Mouse (Mus musculus) neutrophil, adult 83 days (primary cell): ENCODE measurements around the gene Zbtb42. TPM values are rescaled to one million over a fixed set of nuclear protein-coding genes. Genes with fewer than 3 reads are reported as not detected.

Experiments used
- total RNA-seq, 2 experiments: library from RNA; stranded (reverse); gene quantifications; one replicate each; pipeline ENCODE4 v1.2.4; 2023

Zbtb42 gene
- 10 to 100 TPM; 17.9 to 19.4 TPM for total RNA-seq

DNA sequence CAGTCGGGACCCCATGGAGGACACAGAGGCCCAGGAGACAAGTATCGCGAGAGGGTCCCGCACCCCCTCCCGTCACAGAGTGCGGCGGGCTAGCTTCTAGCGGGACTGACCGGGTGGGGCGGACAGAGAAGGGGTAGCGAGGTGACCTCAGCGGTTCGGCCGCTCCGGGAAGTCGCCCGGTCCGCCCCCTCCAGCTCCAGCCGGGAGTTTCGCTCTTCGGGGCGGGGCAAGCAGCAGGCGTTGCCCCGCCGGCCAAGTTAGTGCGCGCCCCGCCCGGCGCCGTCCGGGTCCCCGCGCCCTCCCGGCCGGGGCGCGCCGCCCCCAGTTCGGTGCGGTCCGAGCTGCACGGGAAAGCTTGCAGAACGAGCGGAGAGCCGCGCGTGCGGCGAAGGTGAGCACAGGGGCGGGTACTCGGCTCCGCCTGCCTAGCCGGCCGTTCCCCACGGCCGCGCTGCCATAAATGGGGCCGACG is at the start of gene Zbtb42:
Gene Zbtb42 (plus strand): TSS at position 274 of the 472 bp plus-strand sequence.

DNA sequence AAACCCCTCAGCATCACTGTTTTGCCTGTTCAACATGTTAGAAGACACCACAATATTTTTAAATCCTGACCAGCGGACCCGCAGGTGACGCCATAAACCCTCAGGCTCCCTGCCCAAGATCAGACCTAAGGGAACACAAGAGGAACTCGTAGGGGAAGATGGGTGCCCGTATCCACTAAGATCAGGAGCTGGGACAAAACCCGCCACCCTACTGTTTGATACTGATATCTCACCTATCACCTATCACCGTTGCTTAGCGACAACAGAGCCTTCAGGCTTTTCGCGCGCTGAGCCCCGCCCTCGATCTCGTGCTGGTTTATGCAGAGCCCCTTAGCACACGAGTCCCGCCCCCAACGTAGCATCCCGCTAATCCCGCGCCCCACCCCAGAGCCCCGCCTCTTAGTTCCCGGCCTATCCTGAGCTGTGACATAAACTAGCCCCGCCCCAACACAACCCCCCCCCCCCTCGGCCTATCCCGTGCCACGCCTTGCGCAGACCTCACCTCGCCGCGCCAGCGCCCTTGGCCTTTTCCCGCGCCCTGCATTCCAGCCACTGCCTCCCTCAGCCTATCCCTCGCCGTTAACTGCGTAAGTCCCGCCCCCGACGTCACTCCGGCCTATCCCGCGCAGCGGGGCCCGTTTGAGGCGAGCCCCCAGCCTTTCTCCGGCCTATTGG is 34.3 kb upstream of the Zbtb42 start, which contains the start of gene Siva1:
Gene Siva1 (plus strand): TSS at position 500 of the 675 bp plus-strand sequence.

DNA sequence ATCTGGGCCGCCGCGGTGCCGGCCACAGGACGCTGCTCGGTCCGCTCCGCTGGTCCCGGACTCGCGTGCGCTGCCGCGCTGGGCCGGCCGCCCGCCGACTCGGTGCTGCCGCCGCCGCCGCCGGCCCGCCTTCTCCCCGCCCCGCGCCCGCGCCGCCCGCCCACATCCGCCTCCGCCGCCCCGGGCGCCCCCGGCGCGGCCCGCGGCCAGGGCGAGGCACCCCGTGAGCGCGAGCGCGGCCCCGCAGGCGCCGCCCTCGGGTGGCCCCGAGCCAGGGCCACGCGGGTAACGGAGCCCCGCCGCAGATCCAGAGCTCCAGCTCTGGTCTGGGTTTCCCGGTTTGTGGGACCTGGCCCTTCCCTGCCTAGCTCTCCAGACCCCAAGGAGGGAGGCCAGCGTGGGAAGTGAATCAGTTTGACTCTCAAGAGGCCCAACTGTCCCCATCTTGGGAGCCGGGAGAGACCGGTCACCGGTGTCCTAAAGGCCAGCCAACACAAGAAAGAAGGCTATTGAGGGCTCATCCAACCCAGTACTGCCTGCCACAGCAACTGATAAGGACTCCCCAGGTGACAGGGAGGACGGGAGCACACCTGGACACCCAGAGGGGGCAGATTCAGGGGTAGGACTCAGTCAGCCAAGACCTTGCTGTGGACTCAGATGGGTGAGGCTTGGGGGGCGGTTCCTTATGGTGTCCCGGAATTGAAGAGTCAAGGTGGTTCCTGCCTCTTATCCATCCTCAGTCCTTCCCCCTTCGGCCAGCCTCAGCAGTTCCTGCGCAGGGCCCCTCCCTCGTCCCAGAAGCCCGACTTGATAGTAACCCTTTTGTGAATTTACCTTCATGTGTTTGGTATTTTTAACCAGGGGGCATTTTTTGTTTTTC is 4.3 kb upstream of the Zbtb42 start, which contains the start of gene Akt1:
Gene Akt1 (minus strand): TSS at position 753 of the 880 bp plus-strand sequence.

DNA sequence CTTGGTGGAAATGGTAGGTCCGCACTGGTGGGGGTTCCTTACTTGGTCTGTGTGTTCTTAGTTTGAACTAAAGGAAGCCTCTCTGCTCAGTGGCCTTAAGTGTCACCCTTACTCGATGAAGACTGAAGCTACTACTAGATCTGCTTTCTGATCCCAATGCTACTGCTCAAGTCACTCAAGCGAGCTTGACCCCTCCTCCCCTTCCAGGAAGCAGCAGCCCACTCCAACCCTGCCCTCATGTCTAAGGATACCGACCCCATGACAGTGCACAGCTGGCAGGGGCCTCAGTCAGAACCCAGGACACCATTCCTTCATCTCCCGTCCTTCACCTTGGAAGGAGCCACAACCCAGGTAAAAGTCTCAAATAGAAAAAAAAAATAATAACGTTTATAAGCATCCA is 41.6 kb downstream of the Zbtb42 start, which contains the start of gene Cep170b:
Gene Cep170b (plus strand): TSS at position 240 of the 400 bp plus-strand sequence.

Other genes starting within 250 kb of the Zbtb42 start
- gene A530016L24Rik, start 189.4 kb upstream of the Zbtb42 start, total RNA-seq, result not detected
- gene Tmem179, start 162.1 kb upstream of the Zbtb42 start, total RNA-seq, result not detected
- gene Inf2, start 90.0 kb upstream of the Zbtb42 start, total RNA-seq, result 10 to 100 TPM; 35.9 to 45.7 TPM
- 10 to 100 TPM; 69.9 to 88.9 TPM for gene Adssl1, start 58.8 kb upstream of the Zbtb42 start, total RNA-seq
- gene Siva1, start 34.1 kb upstream of the Zbtb42 start, total RNA-seq, result 10 to 100 TPM; 40.1 to 50.2 TPM
- gene Akt1, start 3.9 kb upstream of the Zbtb42 start, total RNA-seq, result 100 to 1,000 TPM; 161 to 182 TPM
- under 1 TPM; 0.24 to 0.62 TPM for gene Cep170b, start 41.6 kb downstream of the Zbtb42 start, total RNA-seq
- 100 to 1,000 TPM; 273 to 300 TPM for gene Pld4, start 81.8 kb downstream of the Zbtb42 start, total RNA-seq
- gene Ahnak2, start 123.8 kb downstream of the Zbtb42 start, total RNA-seq, result under 1 TPM; 0.37 to 0.79 TPM
- gene Clba1, start 130.1 kb downstream of the Zbtb42 start, total RNA-seq, result 1 to 10 TPM in 1 of 2 experiments, under 1 TPM in 1; 0.68 to 1.1 TPM
- gene Cdca4, start 150.6 kb downstream of the Zbtb42 start, total RNA-seq, result 10 to 100 TPM; 35.1 to 38.5 TPM
- gene Gpr132, start 189.4 kb downstream of the Zbtb42 start, total RNA-seq, result 10 to 100 TPM; 21.7 to 22.3 TPM